Mouse (Mus musculus): Measurements from ENCODE around the gene Psmb4. TPM values are rescaled to one million over a fixed set of nuclear protein-coding genes. Genes with fewer than 3 reads are reported as not detected.
"Not testable (repeated sequence)": the region's sequence is repeated elsewhere in the genome, so short reads cannot be mapped to it uniquely, and the experiment has no call there.

Psmb4 gene
- total RNA-seq, 2 experiments from 2014 or later: 297 to 299 TPM

- not testable (repeated sequence) for DNase-seq
These were observed 18.0 kb upstream of the Psmb4 start for GRCm38 (mm10) chr3:94904759-94905158.

GRCm38 (mm10) chr3:94902747-94903146 is 16.0 kb upstream of the Psmb4 start:
- peak; percentile 75 for DNase-seq

GRCm38 (mm10) chr3:94894076-94894475 is 7.3 kb upstream of the Psmb4 start:
- DNase-seq: no peak

GRCm38 (mm10) chr3:94888595-94888994 is 1.8 kb upstream of the Psmb4 start:
- peak; percentile 35 for DNase-seq

- DNase-seq: no peak
These were observed 4.2 kb downstream of the Psmb4 start for GRCm38 (mm10) chr3:94882579-94882978.

- no peak for DNase-seq
These were observed 4.9 kb downstream of the Psmb4 start for GRCm38 (mm10) chr3:94881840-94882239.

- no peak for DNase-seq
These were observed 8.1 kb downstream of the Psmb4 start for GRCm38 (mm10) chr3:94878618-94879017.

- DNase-seq: no peak
These were observed 17.8 kb downstream of the Psmb4 start for GRCm38 (mm10) chr3:94869011-94869410.

- no peak for DNase-seq
These were observed 27.3 kb downstream of the Psmb4 start for GRCm38 (mm10) chr3:94859471-94859870.

GRCm38 (mm10) chr3:94852215-94852614 is 34.5 kb downstream of the Psmb4 start:
- DNase-seq: no peak

GRCm38 (mm10) chr3:94851731-94852130 is 35.0 kb downstream of the Psmb4 start:
- DNase-seq: no peak

GRCm38 (mm10) chr3:94849338-94849737 is 37.4 kb downstream of the Psmb4 start:
- DNase-seq: peak; percentile 81

- DNase-seq: no peak
These were observed 39.4 kb downstream of the Psmb4 start for GRCm38 (mm10) chr3:94847382-94847781.

- DNase-seq: no peak
These were observed 47.7 kb downstream of the Psmb4 start for GRCm38 (mm10) chr3:94839101-94839500.

- peak; percentile 31 for DNase-seq
These were observed 48.1 kb downstream of the Psmb4 start for GRCm38 (mm10) chr3:94838631-94839030.

- DNase-seq: peak; percentile 83
These were observed 48.7 kb downstream of the Psmb4 start for GRCm38 (mm10) chr3:94837959-94838496.

- DNase-seq: peak; percentile 97
These were observed 49.4 kb downstream of the Psmb4 start, which contains the start of gene Pogz for GRCm38 (mm10) chr3:94837183-94837890. TSS of gene Pogz (plus strand) at chr3:94837567.

GRCm38 (mm10) chr3:94835396-94835795 is 51.4 kb downstream of the Psmb4 start:
- no peak for DNase-seq

Other genes with a start within 250 kb of the Psmb4 start
- not detected for gene Gm10972, start 243.8 kb downstream of the Psmb4 start, total RNA-seq (2021)
- gene Tuft1, start 228.1 kb downstream of the Psmb4 start, total RNA-seq (2021): 10 to 100 TPM in 1 of 2 experiments, 1 to 10 TPM in 1; 8.1 to 10.2 TPM
- 1 to 10 TPM; 6.7 to 7.1 TPM for gene Selenbp2, start 193.4 kb downstream of the Psmb4 start, total RNA-seq (2021)
- gene Cgn, start 100.5 kb downstream of the Psmb4 start, total RNA-seq (2021): under 1 TPM; 0.52 to 0.79 TPM
- 10 to 100 TPM; 35.1 to 38.6 TPM for gene Pogz, start 49.4 kb downstream of the Psmb4 start, total RNA-seq (2021)
- gene Selenbp1, start 46.1 kb upstream of the Psmb4 start, total RNA-seq (2021): 10 to 100 TPM; 47.4 to 48.9 TPM
- 10 to 100 TPM in 1 of 2 experiments, 1 to 10 TPM in 1; 9.3 to 11.9 TPM for gene Rfx5, start 67.1 kb upstream of the Psmb4 start, total RNA-seq (2021)
- 10 to 100 TPM; 33.4 to 36.5 TPM for gene Pi4kb, start 87.8 kb upstream of the Psmb4 start, total RNA-seq (2021)
- gene Zfp687, start 128.5 kb upstream of the Psmb4 start, total RNA-seq (2021): 10 to 100 TPM; 30.7 to 33.4 TPM
- 100 to 1,000 TPM; 145 to 147 TPM for gene Psmd4, start 155.7 kb upstream of the Psmb4 start, total RNA-seq (2021)
- 10 to 100 TPM; 30.9 to 33.7 TPM for gene Pip5k1a, start 220.0 kb upstream of the Psmb4 start, total RNA-seq (2021)
- 10 to 100 TPM; 48.4 to 51.8 TPM for gene Vps72, start 224.1 kb upstream of the Psmb4 start, total RNA-seq (2021)
- 1 to 10 TPM; 3.2 to 3.4 TPM for gene Tmod4, start 237.5 kb upstream of the Psmb4 start, total RNA-seq (2021)
- 10 to 100 TPM; 33.9 to 34.2 TPM for gene Scnm1, start 247.1 kb upstream of the Psmb4 start, total RNA-seq (2021)
- gene Lysmd1, start 247.1 kb upstream of the Psmb4 start, total RNA-seq (2021): 1 to 10 TPM; 5.3 to 6.0 TPM